Mouse (Mus musculus) liver, embryonic 11.5 days (tissue): ENCODE data around the gene Zfp637. TPM values are rescaled to one million over a fixed set of nuclear protein-coding genes. Genes with fewer than 3 reads are reported as not detected.
"Not testable (repeated sequence)": the region's sequence is repeated elsewhere in the genome, so short reads cannot be mapped to it uniquely, and the experiment has no call there.

Source experiments
- ATAC-seq: fragments of 200-750 bp; cut with Nextera tagmentation; replicated peaks from 2 replicates; pipeline ENCODE4 v1.8.0; 2017; ENCODE audit warnings: moderate number of reproducible peaks, mild to moderate bottlenecking, moderate TSS enrichment, moderate library complexity; ENCODE audit not compliant: low FRiP score
- DNase-seq: peaks from one replicate; pipeline ENCODE4 v3.0.0-alpha.2; 2017; ENCODE audit warnings: low spot score
- H3K27ac ChIP-seq: fragments of 300-500 bp; sonication (generic); 2 replicates; pipeline ENCODE4 v1.5.1; 2014; ENCODE audit warnings: mild to moderate bottlenecking, low read depth, low read length, control low read depth
- H3K27me3 ChIP-seq: fragments of 300-500 bp; sonication (generic); replicated peaks from 2 replicates; pipeline ENCODE4 v1.6.1; 2014; ENCODE audit warnings: low read length, mixed read lengths; ENCODE audit not compliant: control insufficient read depth, insufficient read depth
- H3K36me3 ChIP-seq: fragments of 300-500 bp; sonication (generic); 2 replicates; pipeline ENCODE4 v1.6.1; 2014; ENCODE audit warnings: mild to moderate bottlenecking, low read length, moderate library complexity, mixed read lengths; ENCODE audit not compliant: control insufficient read depth, insufficient read depth
- H3K4me1 ChIP-seq: fragments of 300-500 bp; sonication (generic); replicated peaks from 2 replicates; pipeline ENCODE4 v1.6.1; 2014; ENCODE audit warnings: low read length, mixed read lengths; ENCODE audit not compliant: control insufficient read depth, insufficient read depth
- H3K4me2 ChIP-seq: fragments of 300-500 bp; sonication (generic); 2 replicates; pipeline ENCODE4 v1.6.1; 2014; ENCODE audit warnings: mild to moderate bottlenecking, control low read depth, moderate library complexity
- H3K4me3 ChIP-seq: fragments of 300-500 bp; sonication (generic); 2 replicates; pipeline ENCODE4 v1.5.1; 2014; ENCODE audit warnings: low read depth, low read length, control low read depth
- H3K9ac ChIP-seq: fragments of 300-500 bp; sonication (generic); 2 replicates; pipeline ENCODE4 v1.6.1; 2014; ENCODE audit warnings: low read depth, low read length, control low read depth
- H3K9me3 ChIP-seq: fragments of 300-500 bp; sonication (generic); 2 replicates; pipeline ENCODE4 v1.6.1; 2016; ENCODE audit warnings: low read length, inconsistent platforms, mixed read lengths; ENCODE audit not compliant: control insufficient read depth
- WGBS: fragments of 180-500 bp; shearing (Covaris S2); extraction: QIAGEN DNeasy Blood & Tissue Kit; methylation state at CpG from one replicate; pipeline ENCODE4 v1.1.7; 2014; 5-methylcytosine and 5-hydroxymethylcytosine counted together
- polyA plus RNA-seq: library from polyadenylated mRNA; unstranded; fragments of >200 nt; fragmentation: Nextera tagmentation; extraction: Ambion mirVana; gene quantifications from 2 replicates; pipeline ENCODE4 v1.2.1, GENCODE M21; 2014

Gene Zfp637
- polyA plus RNA-seq, 1 experiment from 2014 or later = 81.0 TPM

GRCm38 (mm10) chr6:117817108-117817541 is 23.9 kb upstream of the Zfp637 start:
- Histone ChIP-seq H3K4me3 (no peak overlapping the region), H3K9ac (no peak overlapping the region), H3K4me1 (no peaks in the 10 kb centered on the region), H3K27me3 (no peaks in the 10 kb centered on the region), H3K4me2 (no peak overlapping the region), H3K9me3 (no peaks in the 10 kb centered on the region), H3K36me3 (no peaks in the 10 kb centered on the region), H3K27ac (no peak overlapping the region)
- no peak for ATAC-seq
- no peak for DNase-seq
- 66% methylated on average over 4 of the region's 5 CpGs for WGBS

- Histone ChIP-seq H3K27ac (no peak overlapping the region), H3K36me3 (no peaks in the 10 kb centered on the region), H3K9me3 (no peaks in the 10 kb centered on the region), H3K4me2 (no peak overlapping the region), H3K27me3 (no peaks in the 10 kb centered on the region; the same call in 1 of the 2 replicates), H3K4me1 (no peaks in the 10 kb centered on the region), H3K4me3 (no peak overlapping the region), H3K9ac (no peak overlapping the region)
- DNase-seq (no peak), ATAC-seq (no peak)
- 81% methylated on average over 14 of the region's 14 CpGs for WGBS
Observed at GRCm38 (mm10) chr6:117820327-117820726, 20.7 kb upstream of the Zfp637 start.

- Histone ChIP-seq H3K4me2 (no peak overlapping the region), H3K36me3 (no peaks in the 10 kb centered on the region), H3K9me3 (no peaks in the 10 kb centered on the region), H3K27me3 (no peaks in the 10 kb centered on the region; the same call in 1 of the 2 replicates), H3K4me3 (no peak overlapping the region), H3K4me1 (no peaks in the 10 kb centered on the region), H3K9ac (no peak overlapping the region), H3K27ac (no peak overlapping the region)
- DNase-seq (peak; percentile 53), ATAC-seq (no peak; the same call in 1 of the 2 replicates)
- WGBS = 16% methylated on average over 4 of the region's 4 CpGs
Observed at GRCm38 (mm10) chr6:117825369-117825768, 15.6 kb upstream of the Zfp637 start.

- no peaks in the 10 kb centered on the region; the same call in 1 of the 2 replicates for H3K27me3 ChIP-seq
- DNase-seq = peak; percentile 75
- H3K27ac ChIP-seq = no peak overlapping the region
- no peak overlapping the region for H3K4me2 ChIP-seq
- H3K36me3 ChIP-seq = no peaks in the 10 kb centered on the region
- H3K9ac ChIP-seq = no peak overlapping the region
- no peaks in the 10 kb centered on the region for H3K9me3 ChIP-seq
- 16% methylated on average over 9 of the region's 9 CpGs for WGBS
- H3K4me1 ChIP-seq = no peaks in the 10 kb centered on the region
- no peak overlapping the region for H3K4me3 ChIP-seq
- no peak for ATAC-seq
Observed at GRCm38 (mm10) chr6:117828273-117828672, 12.7 kb upstream of the Zfp637 start.

GRCm38 (mm10) chr6:117841511-117841955 is 553 bp downstream of the Zfp637 start:
- Histone ChIP-seq H3K27ac (peak overlapping the region; percentile 81), H3K4me3 (peak overlapping the region; percentile 82), H3K9me3 (no peaks in the 10 kb centered on the region), H3K4me1 (peaks cover 17% of the 10 kb centered on the region), H3K36me3 (peaks cover 16% of the 10 kb centered on the region), H3K27me3 (no peaks in the 10 kb centered on the region), H3K4me2 (peak overlapping the region; percentile 89), H3K9ac (peak overlapping the region; percentile 97)
- ATAC-seq (peak; percentile 69), DNase-seq (no peak)
- WGBS = 7% methylated on average over 12 of the region's 12 CpGs

GRCm38 (mm10) chr6:117844597-117844996 is 3.6 kb downstream of the Zfp637 start:
- Histone ChIP-seq H3K4me3 (no peak overlapping the region), H3K27me3 (no peaks in the 10 kb centered on the region), H3K9me3 (no peaks in the 10 kb centered on the region), H3K27ac (peak overlapping the region; percentile 70), H3K9ac (no peak overlapping the region), H3K4me1 (peaks cover 17% of the 10 kb centered on the region), H3K36me3 (peaks cover 20% of the 10 kb centered on the region), H3K4me2 (peak overlapping the region; percentile 33)
- ATAC-seq = peak; percentile 32
- WGBS = 35% methylated on average over 9 of the region's 9 CpGs
- DNase-seq = no peak

GRCm38 (mm10) chr6:117846671-117847070 is 5.7 kb downstream of the Zfp637 start:
- ATAC-seq, H3K4me3 ChIP-seq: not testable (repeated sequence)
- 93% methylated on average over 4 of the region's 4 CpGs for WGBS

GRCm38 (mm10) chr6:117847772-117848171 is 6.8 kb downstream of the Zfp637 start:
- no peaks in the 10 kb centered on the region for H3K9me3 ChIP-seq
- ATAC-seq (no peak), DNase-seq (no peak)
- H3K27ac ChIP-seq = no peak overlapping the region
- H3K4me2 ChIP-seq = no peak overlapping the region
- peaks cover 8% of the 10 kb centered on the region for H3K4me1 ChIP-seq
- H3K4me3 ChIP-seq = no peak overlapping the region
- no peaks in the 10 kb centered on the region for H3K27me3 ChIP-seq
- 86% methylated on average over 2 of the region's 2 CpGs for WGBS
- no peak overlapping the region for H3K9ac ChIP-seq
- H3K36me3 ChIP-seq = peaks cover 20% of the 10 kb centered on the region

More at GRCm38 (mm10) chr6:117846671-117847070, 5.7 kb downstream of the Zfp637 start:
- not testable (repeated sequence) for H3K27me3 ChIP-seq, H3K4me2 ChIP-seq, H3K9me3 ChIP-seq, H3K27ac ChIP-seq, H3K9ac ChIP-seq, DNase-seq
- peaks cover 20% of the 10 kb centered on the region for H3K36me3 ChIP-seq
- peaks cover 17% of the 10 kb centered on the region for H3K4me1 ChIP-seq

- no peak overlapping the region for H3K9ac ChIP-seq
- no peak overlapping the region for H3K4me2 ChIP-seq
- DNase-seq (no peak), ATAC-seq (no peak)
- H3K4me1 ChIP-seq = peaks cover 7% of the 10 kb centered on the region
- no peaks in the 10 kb centered on the region for H3K9me3 ChIP-seq
- peaks cover 16% of the 10 kb centered on the region for H3K36me3 ChIP-seq
- WGBS = 83% methylated on average over 5 of the region's 5 CpGs
- no peak overlapping the region for H3K4me3 ChIP-seq
- H3K27me3 ChIP-seq = no peaks in the 10 kb centered on the region
- H3K27ac ChIP-seq = no peak overlapping the region
Observed at GRCm38 (mm10) chr6:117848577-117848976, 7.6 kb downstream of the Zfp637 start.
